Mouse (Mus musculus) left cerebral cortex, adult 9 months (tissue): Measurements from ENCODE around the gene Gbf1.
"Not testable (repeated sequence)": the region's sequence is repeated elsewhere in the genome, so short reads cannot be mapped to it uniquely, and the experiment has no call there.

Experiments
- DNase-seq, 2 experiments: peaks; one replicate each; pipeline ENCODE4 v3.0.0; 2022; ENCODE audit warnings: low spot score in 2 of 2

Gene Gbf1

GRCm38 (mm10) chr19:46147511-46148371 is 4.6 kb upstream of the Gbf1 start, which contains the start of gene Pitx3:
Pitx3 (minus strand) TSS chr19:46148326.
- DNase-seq, result no peak

DNA sequence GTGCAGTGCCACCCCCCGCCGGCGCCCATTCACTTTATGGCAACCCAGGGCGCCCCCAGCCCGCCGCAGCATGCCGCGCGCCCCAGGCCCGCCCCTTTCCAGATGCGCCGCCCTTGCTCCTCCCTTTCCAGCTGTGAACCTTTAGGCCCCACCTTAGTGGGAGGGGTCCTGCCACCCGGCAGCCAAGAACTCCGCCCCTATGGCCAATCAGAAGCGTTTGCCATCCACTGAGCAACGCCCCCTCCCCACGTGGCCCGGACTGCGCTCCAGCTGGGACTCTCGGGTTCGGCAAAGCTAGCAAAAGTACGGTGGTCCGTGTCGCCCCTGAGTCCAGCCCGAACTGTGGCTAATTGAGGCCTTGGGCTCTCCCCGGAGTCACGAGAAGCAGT is 3.9 kb upstream of the Gbf1 start:
- DNase-seq, result peak in 1 of 2 experiments; percentile 28

- DNase-seq, result no peak
These were observed 3.2 kb upstream of the Gbf1 start for GRCm38 (mm10) chr19:46149091-46149490.

GRCm38 (mm10) chr19:46165950-46166349 is 13.6 kb downstream of the Gbf1 start:
- DNase-seq, result no peak

GRCm38 (mm10) chr19:46167169-46167568 is 14.9 kb downstream of the Gbf1 start:
- DNase-seq, result not testable (repeated sequence)

GRCm38 (mm10) chr19:46169396-46169795 is 17.1 kb downstream of the Gbf1 start:
- no peak for DNase-seq

- no peak for DNase-seq
These were observed 17.6 kb downstream of the Gbf1 start for GRCm38 (mm10) chr19:46169913-46170312.

DNA sequence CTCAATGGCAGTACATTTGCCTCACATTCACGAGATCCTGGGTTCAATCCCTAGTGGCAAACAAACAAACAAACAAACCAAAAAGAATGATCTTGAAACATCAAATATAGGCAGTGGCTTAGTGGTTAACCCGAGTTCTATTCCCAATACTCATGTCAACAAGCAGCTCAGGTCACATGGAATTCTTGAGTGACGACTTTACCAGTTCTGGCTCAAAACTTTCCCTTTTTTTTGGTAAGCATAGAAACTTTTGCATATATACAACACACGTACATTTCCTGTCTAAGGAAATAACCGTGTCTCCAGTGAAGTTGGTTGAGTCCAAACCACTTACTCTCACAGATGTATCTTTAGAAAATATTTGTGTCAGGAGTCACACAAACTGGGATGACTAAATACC is 20.2 kb downstream of the Gbf1 start:
- no peak for DNase-seq

GRCm38 (mm10) chr19:46175173-46175572 is 22.9 kb downstream of the Gbf1 start:
- DNase-seq, result no peak

GRCm38 (mm10) chr19:46177046-46177445 is 24.7 kb downstream of the Gbf1 start:
- no peak for DNase-seq

DNA sequence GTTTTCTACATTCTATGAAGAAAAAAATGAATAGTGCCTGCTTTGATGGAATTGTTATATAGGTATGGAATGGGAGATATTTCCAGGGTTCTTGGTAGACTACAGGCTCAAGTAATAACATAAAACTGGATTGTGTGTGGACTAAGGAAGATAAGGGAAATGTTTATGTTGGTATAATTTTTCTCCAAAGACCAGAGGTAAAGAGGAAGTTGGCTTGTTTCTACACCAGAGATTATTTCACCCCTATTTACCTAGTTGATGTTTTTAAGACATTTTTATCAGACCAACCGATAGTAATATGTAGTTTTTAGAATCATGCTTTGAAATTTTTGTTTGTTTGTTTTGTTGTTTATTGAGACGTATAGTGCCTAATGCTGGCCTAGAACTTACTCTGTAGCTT is 28.0 kb downstream of the Gbf1 start:
- DNase-seq, result no peak

DNA sequence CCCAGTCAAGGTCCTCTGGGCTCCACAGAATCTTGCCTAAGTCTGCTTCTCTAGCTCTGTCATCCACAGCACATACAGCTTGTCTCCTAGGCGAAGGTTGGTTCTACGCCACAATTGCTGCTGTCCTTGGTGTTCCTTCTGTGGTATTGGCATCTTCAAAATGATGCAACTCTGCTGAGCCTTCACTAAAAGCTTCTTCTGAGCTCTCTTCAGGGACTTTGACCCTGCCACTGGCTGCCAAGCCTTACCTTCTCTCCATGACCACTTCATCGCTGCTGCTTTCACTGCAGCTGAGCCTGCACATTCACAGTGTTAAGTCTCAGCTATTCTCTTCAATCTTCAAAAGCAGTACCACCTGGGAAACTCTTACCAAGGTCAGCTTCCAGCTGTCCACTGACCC is 29.9 kb downstream of the Gbf1 start:
- no peak for DNase-seq

DNA sequence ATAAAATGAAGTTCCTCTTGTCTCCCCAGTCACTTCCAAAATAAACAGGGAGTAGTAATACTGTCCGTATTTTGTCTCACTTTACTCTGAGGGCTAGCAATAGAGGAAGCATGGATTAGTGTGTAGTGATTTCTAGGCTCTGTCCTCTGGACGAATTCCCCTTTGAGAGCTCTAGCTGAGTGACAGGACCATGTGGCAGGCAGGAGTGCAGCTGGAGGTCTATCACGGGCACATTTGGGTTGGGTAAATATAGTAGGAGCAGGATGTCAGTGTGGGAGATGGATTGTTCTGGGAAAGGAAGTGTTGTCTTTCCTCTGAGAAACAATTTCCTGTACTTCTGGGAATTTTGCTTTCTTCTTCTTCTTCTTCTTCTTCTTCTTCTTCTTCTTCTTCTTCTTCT is 34.3 kb downstream of the Gbf1 start:
- DNase-seq, result no peak

GRCm38 (mm10) chr19:46187203-46187602 is 34.9 kb downstream of the Gbf1 start:
- no peak for DNase-seq

- DNase-seq, result no peak
These were observed 46.0 kb downstream of the Gbf1 start for GRCm38 (mm10) chr19:46198293-46198692.

GRCm38 (mm10) chr19:46198891-46199290 is 46.6 kb downstream of the Gbf1 start:
- DNase-seq, result no peak

DNA sequence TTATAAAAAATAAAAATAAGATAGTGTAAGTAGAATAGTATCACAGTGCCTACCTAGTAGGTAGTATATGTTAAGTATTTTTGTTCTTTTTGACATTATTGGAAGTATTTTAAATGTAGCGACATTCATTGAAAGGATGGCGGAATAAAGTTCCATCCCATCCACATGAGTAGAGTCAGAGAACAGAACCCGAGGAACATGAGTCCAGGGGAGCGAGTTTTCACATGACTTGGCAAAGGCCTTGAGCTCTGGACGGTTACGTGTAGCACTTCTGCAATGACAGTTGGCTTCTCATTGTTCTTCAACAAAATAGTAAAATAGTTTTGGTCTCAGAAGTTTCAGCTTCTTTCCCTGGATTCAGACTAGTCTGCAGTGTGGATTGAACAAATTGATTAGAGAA is 51.9 kb downstream of the Gbf1 start:
- DNase-seq, result no peak

- DNase-seq, result no peak
These were observed 53.4 kb downstream of the Gbf1 start for GRCm38 (mm10) chr19:46205680-46206079.

GRCm38 (mm10) chr19:46210951-46211350 is 58.6 kb downstream of the Gbf1 start:
- no peak for DNase-seq

- DNase-seq, result no peak
These were observed 62.2 kb downstream of the Gbf1 start for GRCm38 (mm10) chr19:46214541-46214940.

DNA sequence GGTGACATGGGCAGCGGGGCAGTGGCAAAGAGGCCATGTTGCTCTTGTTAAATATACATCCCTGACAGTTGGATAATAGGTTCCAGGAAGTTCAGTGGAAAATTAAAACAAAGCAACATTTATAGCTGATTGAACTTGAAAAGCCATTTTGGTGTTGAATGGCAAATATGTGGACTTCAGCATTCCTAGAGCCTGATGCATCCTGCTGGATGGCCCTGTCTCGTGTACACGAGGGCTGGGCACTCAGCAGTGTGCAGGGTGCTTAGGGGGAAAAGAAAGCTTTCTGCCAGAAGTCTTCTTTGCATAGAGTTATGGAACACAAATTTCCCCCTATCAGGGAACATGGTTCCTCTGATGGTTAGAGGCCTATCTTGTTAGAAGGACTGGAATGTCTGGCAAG is 63.1 kb downstream of the Gbf1 start:
- no peak for DNase-seq

- no peak for DNase-seq
These were observed 64.4 kb downstream of the Gbf1 start for GRCm38 (mm10) chr19:46216716-46217115.

DNA sequence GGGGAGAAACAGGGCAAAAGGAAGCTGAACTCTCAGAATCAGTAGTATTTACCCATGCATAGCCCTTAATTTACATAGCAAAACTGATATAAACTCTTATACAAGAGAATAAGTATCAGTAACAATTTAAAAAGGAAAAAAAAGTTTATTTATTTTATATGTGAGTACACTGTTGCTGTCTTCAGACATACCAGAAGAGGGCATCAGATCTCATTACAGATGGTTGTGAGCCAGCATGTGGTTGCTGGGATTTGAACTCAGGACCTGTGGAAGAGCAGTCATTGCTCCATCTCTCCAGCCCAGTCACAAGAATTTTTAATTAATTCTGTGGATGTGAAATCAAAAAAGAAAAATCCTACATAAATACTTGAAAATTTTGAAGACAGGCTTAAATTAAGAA is 65.0 kb downstream of the Gbf1 start:
- not testable (repeated sequence) for DNase-seq

- no peak for DNase-seq
These were observed 67.8 kb downstream of the Gbf1 start for GRCm38 (mm10) chr19:46220116-46220515.
